Mouse (Mus musculus) layer of hippocampus, adult 11-12 months (tissue): ENCODE measurements around the gene Lingo2.

Experiments
- DNase-seq: peaks from one replicate; pipeline ENCODE4 v3.0.0; 2022; ENCODE audit warnings: low spot score

Gene Lingo2

GRCm38 (mm10) chr4:36560997-36561396, 390.6 kb downstream of the Lingo2 start:
- DNase-seq: no peak

DNA sequence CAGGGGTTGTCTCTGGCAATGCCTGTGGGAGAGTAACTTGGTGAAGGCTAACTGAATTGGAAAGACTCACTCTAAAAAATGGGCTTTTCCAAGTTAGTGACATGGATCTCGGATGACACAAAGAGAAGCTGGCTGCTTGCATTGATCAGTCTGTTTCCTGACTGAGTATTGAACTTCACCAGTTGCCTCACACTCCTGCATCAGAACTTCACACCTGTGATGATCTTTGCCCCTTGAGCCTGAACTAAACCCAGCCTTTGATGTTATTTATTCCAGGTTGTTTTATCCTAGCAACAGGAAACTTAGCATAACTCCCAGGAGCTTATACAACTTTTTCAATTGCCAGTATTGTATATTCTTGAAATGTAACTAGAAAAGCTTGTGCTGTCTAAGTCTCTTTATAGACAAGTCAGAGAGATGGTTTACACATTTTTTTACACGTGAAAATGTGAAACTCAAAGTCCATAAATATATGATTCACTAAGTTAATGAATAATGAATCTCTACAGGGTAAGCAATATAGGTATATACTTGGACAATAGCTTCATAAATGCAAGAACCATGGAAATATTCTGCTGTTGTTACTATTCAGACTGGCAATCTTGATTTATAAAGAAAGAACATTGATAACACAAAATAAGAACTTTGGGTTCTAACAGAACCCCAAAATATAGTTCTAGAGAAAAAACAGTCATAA, 410.7 kb downstream of the Lingo2 start:
- no peak for DNase-seq

DNA sequence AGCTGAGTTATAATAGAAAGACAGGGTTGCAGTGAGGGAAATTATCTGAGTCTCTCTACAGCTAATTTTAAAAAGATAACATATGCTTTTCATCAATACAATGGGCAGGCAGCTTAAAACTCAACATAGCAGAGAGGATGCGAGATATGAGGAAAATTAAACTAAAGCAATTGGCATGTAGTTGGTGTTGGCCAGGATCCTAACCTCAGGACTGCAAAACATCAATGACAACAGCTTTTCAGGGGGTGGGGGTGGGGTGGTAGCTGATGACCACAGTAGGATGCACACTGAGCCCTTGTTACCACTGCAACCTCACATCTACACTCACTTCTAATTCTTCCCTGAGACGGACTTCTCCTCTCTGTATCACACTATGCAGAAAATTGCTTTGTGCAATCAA, 417.7 kb downstream of the Lingo2 start:
- no peak for DNase-seq

DNA sequence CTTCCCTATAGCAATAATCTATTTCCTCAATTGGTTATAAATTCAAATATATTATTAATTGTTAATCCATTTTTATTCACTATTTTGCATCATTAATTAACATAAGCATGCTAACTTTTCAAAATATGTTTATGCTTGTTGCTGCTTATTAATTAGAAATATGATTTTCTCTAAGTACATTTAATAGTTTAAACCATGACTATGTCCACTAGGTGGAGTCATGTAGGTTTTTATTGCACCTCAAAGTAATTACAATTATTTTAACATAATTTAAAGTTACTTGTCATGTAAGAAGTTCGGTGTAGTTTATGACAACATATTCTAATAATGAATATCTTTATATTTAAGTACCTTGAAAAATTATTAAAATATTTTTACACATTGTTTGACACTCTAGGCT, 461.3 kb downstream of the Lingo2 start:
- DNase-seq: no peak

GRCm38 (mm10) chr4:36435211-36435610, 516.3 kb downstream of the Lingo2 start:
- DNase-seq: peak; percentile 66

GRCm38 (mm10) chr4:36426192-36426591, 525.4 kb downstream of the Lingo2 start:
- no peak for DNase-seq

DNA sequence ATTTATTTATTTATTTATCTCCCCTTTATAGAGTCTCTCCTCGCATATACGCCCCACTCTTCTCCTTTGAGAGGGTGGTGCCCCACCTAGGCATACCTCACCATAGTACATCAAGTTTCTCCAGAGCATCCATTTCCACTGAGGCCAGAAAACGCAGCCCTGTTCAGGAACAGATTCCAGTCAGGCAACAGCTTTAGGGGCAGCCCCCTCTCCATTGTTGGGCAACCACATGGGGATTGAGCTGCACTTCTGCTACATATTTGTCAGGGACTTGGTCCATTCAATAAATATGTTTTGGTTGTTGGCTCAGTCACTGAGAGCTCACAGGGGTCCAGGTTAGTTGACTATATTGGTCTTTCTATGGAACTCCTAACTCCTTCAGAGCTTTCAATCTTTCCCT, 544.2 kb downstream of the Lingo2 start:
- DNase-seq: no peak

DNA sequence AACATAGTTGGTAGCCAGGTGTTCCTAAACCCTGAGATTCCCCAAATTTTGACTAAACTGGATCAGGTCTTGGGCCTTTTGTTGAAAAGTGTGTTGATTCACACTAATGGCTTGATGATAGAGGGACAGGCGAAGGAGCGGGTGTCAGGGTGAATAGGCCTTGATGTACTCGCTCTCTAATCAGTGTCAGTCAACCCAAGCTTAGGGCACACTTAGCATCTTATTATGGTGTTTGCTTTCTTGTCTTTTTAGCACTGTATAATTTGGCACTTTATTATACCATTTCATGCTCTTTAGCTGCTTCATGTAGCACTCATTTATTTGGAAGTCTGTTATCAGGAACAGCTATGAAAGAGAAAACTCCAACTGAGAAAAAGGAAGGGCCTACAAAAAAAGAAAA, 582.6 kb downstream of the Lingo2 start:
- DNase-seq: no peak

- DNase-seq: no peak
Observed at GRCm38 (mm10) chr4:36354401-36354800, 597.1 kb downstream of the Lingo2 start.

GRCm38 (mm10) chr4:36331741-36332140, 619.8 kb downstream of the Lingo2 start:
- DNase-seq: no peak

DNA sequence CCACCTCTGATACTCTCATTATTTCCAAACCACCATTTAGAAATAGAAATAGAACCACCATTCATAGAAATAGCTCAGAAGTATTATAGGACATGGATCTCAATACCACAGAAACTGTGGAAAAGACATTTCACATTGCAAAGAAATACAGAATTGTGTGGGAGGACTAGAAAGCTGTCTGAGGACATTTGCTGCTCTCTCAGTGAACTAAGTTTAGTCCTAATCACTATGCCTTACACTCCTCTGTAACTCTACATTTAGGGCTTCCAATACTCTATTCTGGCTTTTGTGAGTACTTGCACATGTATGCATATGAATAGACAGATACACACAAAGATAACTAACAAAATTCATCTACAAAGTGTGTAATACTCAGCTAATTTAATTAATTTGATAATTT, 625.9 kb downstream of the Lingo2 start:
- no peak for DNase-seq

- no peak for DNase-seq
Observed at GRCm38 (mm10) chr4:36313067-36313466, 638.5 kb downstream of the Lingo2 start.

GRCm38 (mm10) chr4:36311431-36311830, 640.1 kb downstream of the Lingo2 start:
- DNase-seq: peak; percentile 29

- DNase-seq: no peak
Observed at GRCm38 (mm10) chr4:36305228-36305627, 646.3 kb downstream of the Lingo2 start.

- no peak for DNase-seq
Observed at GRCm38 (mm10) chr4:36289701-36290053, 661.9 kb downstream of the Lingo2 start.

DNA sequence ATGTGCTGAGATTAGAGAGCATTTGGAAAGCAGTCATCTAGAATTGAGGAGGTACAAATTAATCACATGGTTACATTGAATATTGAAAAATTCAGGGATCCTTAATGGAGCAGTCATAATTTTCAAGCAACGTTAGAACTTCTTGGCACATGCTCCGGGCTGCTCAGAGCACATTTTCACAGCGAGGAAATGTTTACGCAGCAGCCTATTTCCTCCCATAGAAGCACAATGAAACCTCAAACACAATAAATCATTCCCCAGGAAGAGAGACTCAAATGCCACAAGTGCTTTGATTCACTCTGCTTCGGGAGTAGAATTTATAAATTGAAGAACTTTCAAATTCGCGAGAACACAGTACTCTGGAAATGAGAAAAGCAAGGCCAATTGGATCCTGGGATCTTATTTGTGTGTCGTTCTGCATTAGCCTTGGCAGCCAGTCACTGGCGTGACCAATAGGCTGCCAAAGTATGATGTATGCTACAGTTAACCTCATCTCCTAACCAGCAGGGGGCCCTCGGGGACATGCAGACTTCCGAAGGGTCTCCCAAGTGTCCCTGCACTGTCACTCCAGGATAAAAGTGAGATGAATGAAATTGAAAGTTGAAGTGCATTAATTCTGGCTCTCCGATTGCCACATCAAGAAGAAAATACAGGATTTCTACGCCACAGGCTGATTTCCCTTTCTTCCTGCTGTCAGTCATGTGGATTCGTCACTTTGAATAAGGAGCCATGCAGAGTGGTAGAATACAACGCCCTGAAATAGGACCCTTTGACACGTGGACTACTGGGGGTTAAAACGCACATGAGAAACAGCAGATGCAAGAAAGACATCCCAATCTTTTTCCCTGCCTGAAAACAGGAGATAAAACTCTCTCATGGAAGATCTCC, 662.5 kb downstream of the Lingo2 start:
- peak; percentile 81 for DNase-seq

- no peak for DNase-seq
Observed at GRCm38 (mm10) chr4:36262436-36263169, 688.9 kb downstream of the Lingo2 start.

- peak; percentile 52 for DNase-seq
Observed at GRCm38 (mm10) chr4:36186231-36186922, 765.2 kb downstream of the Lingo2 start.

- no peak for DNase-seq
Observed at GRCm38 (mm10) chr4:36183643-36184042, 767.9 kb downstream of the Lingo2 start.

DNA sequence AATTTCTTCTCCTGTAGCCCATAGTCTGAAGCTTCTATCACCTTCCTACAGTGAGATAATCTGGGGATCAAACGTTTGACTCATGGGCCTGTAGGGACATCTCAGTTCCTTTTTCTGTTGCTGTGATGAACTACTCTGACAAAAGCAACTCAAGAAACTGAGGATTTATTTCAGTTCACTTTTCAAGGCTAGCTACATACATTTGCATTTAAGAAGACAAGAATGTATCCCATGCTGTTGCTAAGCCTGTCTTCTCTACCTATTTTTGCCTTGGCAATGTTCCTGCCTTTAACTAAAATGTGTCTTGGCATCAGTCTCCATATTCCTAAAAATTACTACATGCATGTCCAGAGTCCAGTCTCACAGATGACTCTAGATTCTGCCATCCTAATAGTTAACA, 781.4 kb downstream of the Lingo2 start:
- DNase-seq: no peak

DNA sequence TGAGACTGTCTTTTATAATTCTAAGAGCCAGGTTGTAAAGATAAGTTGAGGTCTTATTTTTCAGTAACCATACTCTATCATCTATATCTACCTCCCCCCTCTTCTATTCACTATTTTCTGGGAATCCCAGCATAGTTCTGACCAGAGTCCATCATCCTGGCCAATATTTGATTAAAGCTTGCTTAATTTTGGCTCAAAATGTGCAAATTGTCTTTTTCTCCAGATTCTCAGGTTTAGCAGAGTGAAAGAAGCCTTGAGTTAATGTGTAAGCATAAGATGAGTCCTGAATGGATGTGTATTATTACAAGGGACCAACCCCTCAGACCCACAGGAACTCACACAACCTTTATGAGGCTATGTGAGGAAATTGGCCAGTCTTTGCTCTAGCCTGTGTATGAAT, 820.2 kb downstream of the Lingo2 start:
- DNase-seq: no peak

- DNase-seq: no peak
Observed at GRCm38 (mm10) chr4:36095482-36095881, 856.1 kb downstream of the Lingo2 start.
